Mouse (Mus musculus): Measurements from ENCODE around the gene Shb.

The Shb gene

GRCm38 (mm10) chr4:45505191-45505590 is 27.1 kb downstream of the Shb start:
- DNase-seq (ENCODE audit: low read depth, low spot score), result no peak

DNA sequence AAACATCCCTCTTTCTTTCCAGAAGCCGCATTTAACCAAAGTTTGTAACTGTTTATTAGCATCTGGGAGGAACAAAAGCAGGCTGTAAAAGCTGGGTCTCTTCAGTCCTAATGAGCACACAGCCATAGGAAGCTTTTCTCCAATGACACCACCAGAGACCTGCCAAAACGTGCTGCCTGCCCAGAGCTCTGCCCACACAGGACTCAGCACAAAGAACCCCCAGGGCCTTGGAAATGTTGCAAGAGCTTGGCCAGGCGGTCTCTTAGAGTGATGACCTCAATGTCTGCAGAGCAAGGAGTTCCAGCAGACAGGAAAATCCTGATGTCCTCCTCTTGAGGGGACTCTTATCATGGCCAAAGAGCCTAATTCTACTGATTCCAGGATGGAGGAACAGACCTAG is 28.5 kb downstream of the Shb start:
- DNase-seq (ENCODE audit: low read depth, low spot score), result no peak

GRCm38 (mm10) chr4:45503380-45503779 is 28.9 kb downstream of the Shb start:
- no peak for DNase-seq (ENCODE audit: low read depth, low spot score)

DNA sequence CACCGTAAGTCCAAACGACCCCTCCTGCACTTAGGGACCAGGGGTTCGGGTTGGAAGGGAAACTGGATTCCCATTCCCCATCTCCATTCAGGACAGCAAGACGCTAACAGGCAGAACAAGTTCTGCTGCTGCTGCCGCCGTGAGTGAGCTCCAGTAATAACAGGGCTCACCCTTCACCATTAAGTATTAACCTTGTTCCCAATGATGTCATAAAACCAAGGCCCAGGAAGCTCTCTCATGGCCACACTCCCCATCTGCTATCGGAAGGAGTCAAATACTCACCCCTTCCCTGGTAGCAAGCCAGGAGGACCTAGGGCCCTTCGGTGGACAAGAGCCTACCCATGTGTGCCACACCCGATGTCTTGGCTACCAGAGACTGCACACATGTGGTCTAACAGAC is 30.3 kb downstream of the Shb start:
- DNase-seq (ENCODE audit: low read depth, low spot score), result no peak

DNA sequence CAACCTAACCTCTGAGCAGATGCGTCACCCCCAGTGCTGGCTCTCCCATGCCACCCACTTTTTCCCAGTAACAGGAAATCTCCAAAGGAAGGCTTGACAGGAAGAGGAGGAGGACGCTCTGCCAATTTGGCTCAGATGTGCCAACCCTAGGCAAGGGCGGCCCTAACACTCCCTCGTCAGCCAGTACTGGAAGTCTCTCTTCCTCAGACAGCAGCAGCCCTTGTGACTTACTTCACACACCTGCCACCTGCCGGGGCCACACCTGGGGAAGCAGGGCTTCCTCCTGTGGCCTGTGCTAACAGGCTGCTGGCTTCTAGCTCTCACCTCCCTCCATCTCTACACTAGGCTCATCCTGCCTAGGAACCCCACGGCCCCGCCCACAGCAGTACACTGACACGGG is 31.9 kb downstream of the Shb start:
- no peak for DNase-seq (ENCODE audit: low read depth, low spot score)

DNA sequence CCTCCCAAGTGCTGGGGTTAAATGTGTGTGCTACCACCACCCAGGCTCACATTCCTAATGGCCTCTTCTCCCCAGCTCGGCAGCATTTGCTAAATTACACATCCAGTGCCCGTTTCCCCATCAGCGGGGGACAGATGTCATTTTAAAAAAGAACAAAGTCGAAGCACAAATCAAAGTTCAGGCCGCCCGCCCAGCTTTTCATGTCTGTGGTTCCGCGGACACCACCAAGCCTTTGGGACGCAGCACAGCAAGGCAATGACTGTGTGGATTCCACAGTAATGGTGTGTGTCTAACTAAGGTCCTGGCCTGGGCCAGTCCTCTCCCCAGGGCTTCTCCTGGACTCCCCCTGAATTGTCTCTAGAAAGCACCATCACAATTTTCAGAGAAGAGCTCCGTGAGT is 32.7 kb downstream of the Shb start:
- no peak for DNase-seq (ENCODE audit: low read depth, low spot score)

GRCm38 (mm10) chr4:45499081-45499480 is 33.2 kb downstream of the Shb start:
- no peak for DNase-seq (ENCODE audit: low read depth, low spot score)

GRCm38 (mm10) chr4:45498345-45498744 is 33.9 kb downstream of the Shb start:
- DNase-seq (ENCODE audit: low read depth, low spot score), result no peak

- DNase-seq (ENCODE audit: low read depth, low spot score), result no peak
These were observed 35.0 kb downstream of the Shb start for GRCm38 (mm10) chr4:45497282-45497681.

- no peak for DNase-seq (ENCODE audit: low read depth, low spot score)
These were observed 36.6 kb downstream of the Shb start for GRCm38 (mm10) chr4:45495531-45496201.

- no peak for DNase-seq (ENCODE audit: low read depth, low spot score)
These were observed 38.4 kb downstream of the Shb start for GRCm38 (mm10) chr4:45493786-45494400.

GRCm38 (mm10) chr4:45493118-45493517 is 39.2 kb downstream of the Shb start:
- DNase-seq (ENCODE audit: low read depth, low spot score), result no peak

DNA sequence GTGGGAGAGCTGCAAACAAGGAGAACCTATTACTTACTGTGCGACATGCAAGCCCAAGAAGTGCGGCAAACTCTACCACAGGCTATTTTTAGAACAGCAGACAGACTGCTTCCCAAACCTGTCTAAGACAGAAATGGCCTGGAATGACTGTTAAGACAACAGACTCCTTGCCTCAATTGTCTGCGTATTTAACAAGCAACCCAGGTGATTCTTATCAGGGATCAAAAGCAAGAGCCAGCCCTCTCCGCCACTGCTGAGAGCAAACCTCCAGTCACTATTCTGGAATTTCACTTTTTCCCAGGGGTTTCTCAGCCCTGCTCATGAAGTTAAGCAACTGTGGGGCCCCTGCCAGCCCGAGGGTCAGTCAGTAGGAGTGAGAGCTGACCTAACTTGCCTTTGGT is 39.6 kb downstream of the Shb start:
- no peak for DNase-seq (ENCODE audit: low read depth, low spot score)

DNA sequence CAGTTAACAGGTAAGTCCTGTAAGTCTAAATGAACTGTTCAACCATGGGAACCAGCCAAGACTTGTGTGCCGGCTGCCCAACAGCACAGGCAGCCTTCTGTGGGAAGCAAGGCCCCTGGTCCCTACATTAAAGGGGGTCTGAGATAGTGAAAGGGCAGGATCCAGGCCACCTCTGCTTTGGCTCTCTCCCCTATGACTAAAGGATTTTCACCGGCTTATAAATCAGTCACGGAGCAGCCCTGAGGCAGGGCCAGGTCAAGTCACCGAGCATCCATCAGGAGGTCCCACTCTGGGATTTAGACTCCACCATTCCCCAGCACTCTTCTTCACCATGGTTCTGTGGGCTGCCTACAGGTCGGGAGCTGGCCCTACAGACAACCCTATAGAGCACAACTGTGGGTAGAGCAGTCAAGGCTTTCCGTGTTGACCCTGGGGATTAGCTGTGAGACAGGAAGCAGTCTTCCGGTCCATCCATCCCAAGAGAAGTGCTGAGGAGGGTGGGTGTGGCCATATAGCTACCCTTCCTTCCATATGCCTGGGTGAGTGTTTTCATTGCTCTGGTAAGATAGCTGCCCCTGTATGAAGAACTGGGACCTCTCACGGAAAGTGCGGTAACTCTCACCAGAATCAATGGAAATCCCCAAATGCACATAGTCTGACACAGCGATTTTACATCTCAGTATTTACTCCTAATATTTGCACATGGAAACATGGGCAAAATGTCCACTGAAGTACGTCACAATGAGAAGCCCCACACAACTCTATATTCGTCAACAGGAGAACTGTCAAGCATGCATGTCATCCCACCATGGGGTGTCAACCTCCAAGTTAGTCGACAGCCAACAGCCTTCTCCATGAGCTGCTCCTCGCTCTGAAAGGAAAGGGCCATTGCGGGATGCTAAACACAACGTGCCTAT is 40.3 kb downstream of the Shb start:
- no peak for DNase-seq (ENCODE audit: low read depth, low spot score)

GRCm38 (mm10) chr4:45491119-45491679 is 41.1 kb downstream of the Shb start:
- DNase-seq (ENCODE audit: low read depth, low spot score), result no peak

DNA sequence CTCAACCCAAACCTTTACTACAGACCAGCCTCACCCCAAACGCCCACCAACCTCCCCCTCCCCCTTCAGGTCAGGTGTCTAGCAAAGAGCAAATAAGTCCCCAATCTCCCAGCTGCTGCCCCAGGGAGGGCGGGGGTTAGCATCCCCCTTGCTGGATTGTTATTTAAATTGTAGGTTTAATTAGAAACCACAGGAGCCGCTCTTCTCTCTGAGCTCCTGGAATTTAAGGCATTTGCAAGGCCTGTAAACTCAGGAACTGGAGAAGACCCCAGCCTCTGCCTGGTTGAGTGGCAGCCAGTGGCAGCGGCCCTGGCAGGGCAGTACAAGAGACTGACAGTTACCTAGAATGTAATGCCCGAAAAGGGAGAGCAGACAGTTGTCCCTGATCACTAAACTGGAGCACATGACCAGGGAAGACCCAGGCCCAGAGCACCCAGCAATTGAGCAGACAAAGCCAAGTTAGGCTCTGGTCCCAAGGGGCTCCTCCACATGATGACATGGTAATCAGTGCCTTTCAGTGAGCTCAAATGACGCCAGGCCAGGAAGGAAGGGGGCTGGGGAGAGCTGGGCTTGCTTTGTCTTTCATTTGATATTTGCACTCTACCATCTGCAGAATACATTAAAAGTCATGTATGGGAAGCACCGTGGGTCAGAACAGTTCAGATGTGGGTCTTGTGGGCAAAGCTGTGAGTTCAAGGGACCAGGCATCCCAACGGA is 42.1 kb downstream of the Shb start:
- peak; percentile 73 for DNase-seq (ENCODE audit: low read depth, low spot score)

- no peak for DNase-seq (ENCODE audit: low read depth, low spot score)
These were observed 42.9 kb downstream of the Shb start for GRCm38 (mm10) chr4:45489141-45490035.

GRCm38 (mm10) chr4:45487681-45488081 is 44.6 kb downstream of the Shb start:
- no peak for DNase-seq (ENCODE audit: low read depth, low spot score)

DNA sequence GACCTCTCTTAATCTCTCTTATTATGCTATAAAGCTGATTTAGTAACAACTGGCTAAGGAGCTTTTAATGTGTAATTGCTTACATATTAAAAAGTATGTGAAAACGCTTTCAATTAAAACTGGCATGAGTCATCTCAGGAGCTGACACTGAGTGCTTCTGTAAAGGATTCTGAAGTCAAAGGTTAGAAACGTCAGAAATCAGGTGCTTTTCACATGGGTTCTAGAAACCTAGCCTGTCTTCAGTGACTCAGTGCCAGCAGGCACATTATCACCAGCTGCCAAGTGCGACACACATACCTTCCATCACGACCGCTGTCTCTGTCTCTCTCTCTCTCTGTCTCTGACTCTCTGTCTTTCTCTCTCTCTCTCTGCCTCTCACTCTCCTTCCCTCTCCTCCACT is 47.2 kb downstream of the Shb start:
- DNase-seq (ENCODE audit: low read depth, low spot score), result no peak
